ENCODE assay signal across 10 mouse cellular contexts in genomic region chr7:132338350-132338749, GRCm38 (mm10). TPM values are rescaled to one million over a fixed set of nuclear protein-coding genes. Genes with fewer than 3 reads are reported as not detected.
DNase-seq lines count a peak whose midpoint lies in the region; ATAC-seq and TF ChIP-seq lines count a peak whose summit lies in the region.
"Had no signal": no experiment of that assay in that cellular context is flagged by ENCODE, and none has a peak within 500 bp of the region (broad histone marks: within the 10 kb centered on the region; RNA-seq: fewer than 3 reads in every experiment).

No protein-coding gene starts in this region.

- H3K4me1 ChIP-seq in kidney, adult 2 months (ENCODE audit: control insufficient read depth, insufficient read depth, low read length) = no peaks in the 10 kb centered on the region
- peaks cover 7% of the 10 kb centered on the region for H3K4me1 ChIP-seq in heart, embryonic 15.5 days (replicated peaks)
- peaks cover 22% of the 10 kb centered on the region for H3K4me1 ChIP-seq in neural tube, embryonic 15.5 days

- no peak overlapping the region for H3K4me2 ChIP-seq in heart, embryonic 15.5 days
- no peak overlapping the region for H3K4me2 ChIP-seq in neural tube, embryonic 15.5 days
- H3K4me2 ChIP-seq: liver, embryonic 13.5 days had no signal

- TF ChIP-seq CTCF in kidney, adult 2 months (conservative IDR thresholded peaks at IDR 0.05; ENCODE audit: insufficient read depth, insufficient read length, low read depth, low read length) = no peak

- WGBS in kidney, adult 2 months = 73% methylated on average over 6 of the region's 6 CpGs
- 66% methylated on average over 6 of the region's 6 CpGs for WGBS in heart, embryonic 15.5 days
- 58% methylated on average over 6 of the region's 6 CpGs for WGBS in neural tube, embryonic 15.5 days

- no peak overlapping the region for H3K9ac ChIP-seq in heart, embryonic 15.5 days
- no peak overlapping the region for H3K9ac ChIP-seq in neural tube, embryonic 15.5 days (replicated peaks)
- H3K9ac ChIP-seq: liver, embryonic 13.5 days had no signal

- H3K9me3 ChIP-seq in heart, embryonic 15.5 days (replicated peaks) = no peaks in the 10 kb centered on the region
- no peaks in the 10 kb centered on the region for H3K9me3 ChIP-seq in neural tube, embryonic 15.5 days (replicated peaks)
- H3K9me3 ChIP-seq: liver, embryonic 13.5 days had no signal

- no peaks in the 10 kb centered on the region for H3K27me3 ChIP-seq in kidney, adult 2 months (replicated peaks; ENCODE audit: control insufficient read depth, insufficient read depth, low read length)
- no peaks in the 10 kb centered on the region for H3K27me3 ChIP-seq in heart, embryonic 15.5 days
- H3K27me3 ChIP-seq in neural tube, embryonic 15.5 days (replicated peaks) = no peaks in the 10 kb centered on the region
- H3K27me3 ChIP-seq: liver, embryonic 13.5 days had no signal

- DNase-seq in kidney, adult 2 months = peak; percentile 73
- DNase-seq in kidney, postnatal 4 days = no peak
- DNase-seq in kidney, postnatal 10 days = peak; percentile 36
- no peak for DNase-seq in cerebellum, adult 11-12 months
- DNase-seq in urinary bladder, postnatal 14 days (ENCODE audit: low spot score) = no peak
- DNase-seq: liver, embryonic 13.5 days; thymus, adult 2 months had no signal

- H3K36me3 ChIP-seq in kidney, adult 2 months (ENCODE audit: control insufficient read depth, insufficient read depth, low read length) = no peaks in the 10 kb centered on the region
- no peaks in the 10 kb centered on the region for H3K36me3 ChIP-seq in heart, embryonic 15.5 days
- no peaks in the 10 kb centered on the region for H3K36me3 ChIP-seq in neural tube, embryonic 15.5 days
- H3K36me3 ChIP-seq: liver, embryonic 13.5 days had no signal

- no peak overlapping the region for H3K4me3 ChIP-seq in kidney, adult 2 months (ENCODE audit: insufficient read depth, low read depth, low read length)
- no peak overlapping the region for H3K4me3 ChIP-seq in heart, embryonic 15.5 days
- no peak overlapping the region for H3K4me3 ChIP-seq in neural tube, embryonic 15.5 days (replicated peaks)
- H3K4me3 ChIP-seq: liver, embryonic 13.5 days had no signal

- TF ChIP-seq POLR2A in kidney, adult 2 months (IDR thresholded peaks at IDR 0.05; ENCODE audit: low read depth, low read length) = no peak

- peak overlapping the region; percentile 84 for H3K27ac ChIP-seq in kidney, adult 2 months (ENCODE audit: insufficient read depth, low read depth, low read length)
- peak overlapping the region; percentile 78 for H3K27ac ChIP-seq in heart, embryonic 15.5 days
- peak overlapping the region; percentile 37; the same call in 1 of the 2 replicates for H3K27ac ChIP-seq in neural tube, embryonic 15.5 days (replicated peaks)

- no peak for ATAC-seq in heart, embryonic 15.5 days (replicated peaks; ENCODE audit: insufficient number of reproducible peaks, insufficient read depth, low FRiP score, low read depth)
- ATAC-seq in neural tube, embryonic 15.5 days (ENCODE audit: low FRiP score) = no peak
- ATAC-seq in frontal cortex, adult (ENCODE audit: low TSS enrichment) = no peak

RNA-seq across cellular contexts. Expression of gene Chst15, which starts 21.3 kb away (rescaled TPM):
- polyA plus RNA-seq in kidney, adult 2 months (2012; rRNA removed) = 13.8 and 17.6 TPM in 2 replicates
- polyA plus RNA-seq in heart, embryonic 15.5 days (2015; fragmentation: Nextera tagmentation; extraction: Ambion mirVana) = 4.4 and 6.8 TPM in 2 replicates
- 17.1 and 19.7 TPM in 2 replicates for polyA plus RNA-seq in neural tube, embryonic 15.5 days (2015; fragmentation: Nextera tagmentation; extraction: Ambion mirVana)

Comparison
In these comparisons a context has a peak if more than half of its experiments do, and no peak if none do; other contexts are left out.
1. DNase-seq: peak in kidney, adult 2 months (single experiment) and kidney, postnatal 10 days (single experiment); none in kidney, postnatal 4 days (0 of 2), cerebellum, adult 11-12 months (single experiment) and urinary bladder, postnatal 14 days (single experiment).
2. Peak in every context shown above with its lines, with median percentiles within 50 percentile points of each other: H3K27ac ChIP-seq.